Mouse (Mus musculus) heart, postnatal 0 days (tissue): ENCODE measurements at regions not wholly inside any gene's neighbourhood (a gene's known extent, or its start where the extent isn't known, plus 50 kb on each side); places are given as distances from the start of the nearest gene placed in this dataset.

ENCODE experiments used
- ATAC-seq: fragments of 200-750 bp; cut with Nextera tagmentation; 2 replicates; pipeline ENCODE4 v1.8.0; 2017; ENCODE audit warnings: low read depth, moderate number of reproducible peaks, moderate library complexity; ENCODE audit not compliant: insufficient read depth
- DNase-seq: peaks from one replicate; pipeline ENCODE4 v3.0.0-alpha.2; 2016; ENCODE audit warnings: low spot score
- H3K27ac ChIP-seq: fragments of 300-500 bp; sonication (generic); 2 replicates; pipeline ENCODE4 v1.5.1; 2014; ENCODE audit warnings: low read depth, mild to moderate bottlenecking
- H3K27me3 ChIP-seq: fragments of 300-500 bp; sonication (generic); 2 replicates; pipeline ENCODE4 v1.6.1; 2014; ENCODE audit warnings: low read length, mixed read lengths; ENCODE audit not compliant: control insufficient read depth, insufficient read depth
- H3K36me3 ChIP-seq: fragments of 300-500 bp; sonication (generic); replicated peaks from 2 replicates; pipeline ENCODE4 v1.6.1; 2014; ENCODE audit warnings: low read length, mixed read lengths; ENCODE audit not compliant: control insufficient read depth, insufficient read depth
- H3K4me1 ChIP-seq: fragments of 300-500 bp; sonication (generic); 2 replicates; pipeline ENCODE4 v1.6.1; 2014; ENCODE audit warnings: antibody characterized with exemption; ENCODE audit not compliant: control insufficient read depth, insufficient read depth
- H3K4me2 ChIP-seq: fragments of 300-500 bp; sonication (generic); 2 replicates; pipeline ENCODE4 v1.6.1; 2014; ENCODE audit warnings: low read depth, mild to moderate bottlenecking, low read length, moderate library complexity
- H3K4me3 ChIP-seq: fragments of 300-500 bp; sonication (generic); 2 replicates; pipeline ENCODE4 v1.5.1; 2014; ENCODE audit warnings: low read depth, low read length
- H3K9ac ChIP-seq: fragments of 300-500 bp; sonication (generic); replicated peaks from 2 replicates; pipeline ENCODE4 v1.6.1; 2014; ENCODE audit warnings: low read depth, low read length, mixed read lengths
- H3K9me3 ChIP-seq: fragments of 300-500 bp; sonication (generic); replicated peaks from 2 replicates; pipeline ENCODE4 v1.6.1; 2016; ENCODE audit warnings: low read length; ENCODE audit not compliant: control insufficient read depth
- CTCF ChIP-seq: IDR thresholded peaks from 2 replicates; pipeline ENCODE4 v1.5.1; 2016; ENCODE audit warnings: antibody characterized with exemption, control low read depth, low read depth
- EP300 ChIP-seq: IDR thresholded peaks from 2 replicates; pipeline ENCODE4 v1.6.1; 2016; ENCODE audit warnings: antibody characterized with exemption, low read depth
- WGBS: fragments of 180-500 bp; shearing (Covaris S2); extraction: QIAGEN DNeasy Blood & Tissue Kit; methylation state at CpG from one replicate; pipeline ENCODE4 v1.1.7; 2014; 5-methylcytosine and 5-hydroxymethylcytosine counted together

DNA sequence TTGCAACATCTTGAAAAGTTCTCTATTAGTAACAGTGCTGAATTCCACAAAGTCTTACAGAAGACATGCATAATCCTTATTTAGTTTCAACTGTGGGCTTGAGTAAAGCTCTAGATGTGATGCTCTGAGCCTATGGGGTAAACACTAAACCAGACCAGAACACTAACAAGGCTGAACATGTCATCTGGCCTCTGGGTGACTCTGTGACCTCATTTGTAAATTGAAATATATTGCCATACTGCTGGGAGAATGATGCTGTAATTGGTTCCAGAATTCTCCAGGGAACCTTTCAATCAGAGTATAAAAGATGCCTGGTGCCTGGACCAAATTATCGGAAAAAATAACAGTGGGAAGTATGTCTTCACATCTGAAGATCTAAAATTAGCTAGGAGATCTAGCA is 309.9 kb upstream of the Megf9 start:
- H3K9me3 ChIP-seq: no peaks in the 10 kb centered on the region
- H3K4me1 ChIP-seq: no peaks in the 10 kb centered on the region
- no peaks in the 10 kb centered on the region for H3K36me3 ChIP-seq
- TF ChIP-seq EP300: no peak
- no peak for TF ChIP-seq CTCF
- no peak overlapping the region for H3K4me2 ChIP-seq
- H3K9ac ChIP-seq: no peak overlapping the region
- no peak for DNase-seq
- ATAC-seq: no peak
- no peaks in the 10 kb centered on the region for H3K27me3 ChIP-seq
- 53% methylated on average over 1 of the region's 1 CpGs for WGBS
- H3K27ac ChIP-seq: no peak overlapping the region
- no peak overlapping the region for H3K4me3 ChIP-seq

DNA sequence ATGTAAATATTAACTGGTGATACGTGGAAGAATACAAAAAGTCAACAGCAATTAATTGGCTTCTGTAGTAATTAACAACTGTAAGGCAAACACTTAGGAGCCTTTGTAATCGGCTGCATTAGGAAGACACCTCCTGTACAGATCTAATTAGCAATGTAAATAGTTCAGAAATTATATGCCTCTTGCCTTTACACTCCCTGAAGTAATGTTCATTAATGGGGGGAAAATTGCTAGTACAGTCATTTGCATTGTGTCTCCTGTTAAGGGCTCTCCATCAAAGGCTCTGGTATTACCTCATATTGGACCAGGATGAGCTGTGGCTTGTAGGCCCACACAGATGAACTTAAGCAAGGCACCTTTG is 276.1 kb upstream of the Megf9 start:
- 0 out of 2 replicates have a peak, but pooled peaks cover 4% of the 10 kb centered on the region for H3K9me3 ChIP-seq
- H3K36me3 ChIP-seq: no peaks in the 10 kb centered on the region
- H3K27ac ChIP-seq: no peak overlapping the region
- ATAC-seq: no peak
- no peaks in the 10 kb centered on the region for H3K4me1 ChIP-seq
- H3K9ac ChIP-seq: no peak overlapping the region
- DNase-seq: no peak
- 64% methylated on average over 2 of the region's 2 CpGs for WGBS
- H3K27me3 ChIP-seq: no peaks in the 10 kb centered on the region
- no peak for TF ChIP-seq CTCF
- no peak for TF ChIP-seq EP300
- H3K4me3 ChIP-seq: no peak overlapping the region
- H3K4me2 ChIP-seq: no peak overlapping the region

DNA sequence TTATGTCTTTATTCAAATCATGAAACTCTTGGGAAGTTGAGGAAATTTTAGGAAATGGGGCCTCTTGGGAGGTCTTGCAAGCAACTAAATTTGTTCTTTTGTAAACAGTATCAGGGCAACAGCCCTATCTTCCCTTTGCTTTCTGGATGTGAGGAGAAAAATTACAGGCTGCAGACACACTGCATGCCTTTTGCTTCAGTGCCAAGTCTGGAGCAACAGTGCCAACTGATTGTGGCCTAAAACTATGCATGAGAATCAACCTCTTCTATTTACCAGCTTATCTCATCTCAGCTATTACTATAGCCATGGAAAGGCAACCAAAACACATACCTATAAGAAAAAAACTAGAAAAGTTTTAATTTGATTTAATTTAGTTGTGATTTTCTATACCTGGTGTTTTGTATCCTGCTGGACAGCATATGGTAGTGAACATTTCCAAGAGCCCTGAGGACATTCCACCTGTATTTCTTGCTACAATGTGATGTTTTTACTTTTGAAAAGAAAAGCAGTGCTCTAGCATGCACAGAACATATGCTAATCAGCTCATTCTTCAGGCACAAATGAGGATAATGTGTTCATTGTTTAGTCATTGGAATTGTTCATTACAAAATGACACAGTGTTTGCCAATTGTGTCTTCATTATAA is 275.6 kb upstream of the Megf9 start:
- TF ChIP-seq EP300: no peak
- Histone ChIP-seq H3K9ac (no peak overlapping the region), H3K4me2 (no peak overlapping the region), H3K4me3 (no peak overlapping the region), H3K4me1 (no peaks in the 10 kb centered on the region), H3K9me3 (no peaks in the 10 kb centered on the region), H3K27ac (no peak overlapping the region), H3K27me3 (no peaks in the 10 kb centered on the region), H3K36me3 (no peaks in the 10 kb centered on the region)
- DNase-seq (no peak), ATAC-seq (no peak)

DNA sequence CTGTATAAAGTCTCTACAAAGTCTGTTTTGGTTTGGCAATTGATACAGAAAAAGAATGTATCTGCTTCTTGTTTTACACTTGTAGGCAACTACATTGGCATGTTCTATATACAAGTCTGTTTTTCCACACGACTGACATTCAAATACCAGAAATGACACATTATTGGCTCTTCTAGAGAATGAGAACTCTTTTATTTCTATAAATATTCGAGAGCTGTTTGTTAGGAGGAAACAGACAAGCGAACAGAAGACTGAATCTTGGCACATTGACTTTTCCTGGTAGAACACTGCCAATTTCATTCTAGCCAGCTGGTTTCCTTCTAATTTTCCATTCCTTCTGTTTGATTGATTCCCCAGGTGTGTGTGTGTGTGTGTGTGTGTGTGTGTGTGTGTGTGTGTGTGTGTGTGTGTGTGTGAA is 270.1 kb upstream of the Megf9 start:
- Histone ChIP-seq H3K27ac (no peak overlapping the region), H3K9ac (no peak overlapping the region), H3K4me3 (no peak overlapping the region), H3K4me2 (no peak overlapping the region), H3K36me3 (no peaks in the 10 kb centered on the region), H3K27me3 (no peaks in the 10 kb centered on the region), H3K9me3 (no peaks in the 10 kb centered on the region), H3K4me1 (no peaks in the 10 kb centered on the region)
- ATAC-seq (no peak), DNase-seq (no peak)
- no peak for TF ChIP-seq EP300
- no peak for TF ChIP-seq CTCF
- WGBS: 39% methylated on average over 3 of the region's 3 CpGs

DNA sequence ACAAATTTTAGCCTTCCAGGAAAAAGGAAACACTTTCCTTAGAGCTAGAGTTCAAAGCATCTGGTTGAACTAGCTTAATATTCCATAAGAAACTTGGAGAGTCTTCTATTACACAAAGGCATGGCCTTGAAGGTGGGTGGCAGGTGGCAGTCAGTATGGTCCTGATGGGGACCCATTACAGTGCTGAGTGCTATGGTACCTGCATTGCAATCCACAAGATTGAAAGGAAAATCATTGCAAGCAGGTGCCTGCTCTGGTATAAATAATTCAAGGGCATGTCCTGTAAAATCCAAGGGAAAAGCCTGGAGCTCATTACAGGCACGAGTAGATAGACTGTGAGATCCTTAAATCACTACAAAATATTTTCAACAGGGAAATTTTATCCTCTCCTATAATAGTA is 263.7 kb upstream of the Megf9 start:
- Histone ChIP-seq H3K36me3 (no peaks in the 10 kb centered on the region), H3K9me3 (no peaks in the 10 kb centered on the region), H3K27me3 (no peaks in the 10 kb centered on the region), H3K4me3 (no peak overlapping the region), H3K9ac (no peak overlapping the region), H3K27ac (no peak overlapping the region), H3K4me2 (no peak overlapping the region), H3K4me1 (no peaks in the 10 kb centered on the region)
- WGBS: 22% methylated on average over 1 of the region's 1 CpGs
- TF ChIP-seq CTCF: no peak
- no peak for TF ChIP-seq EP300
- DNase-seq (no peak), ATAC-seq (no peak)

DNA sequence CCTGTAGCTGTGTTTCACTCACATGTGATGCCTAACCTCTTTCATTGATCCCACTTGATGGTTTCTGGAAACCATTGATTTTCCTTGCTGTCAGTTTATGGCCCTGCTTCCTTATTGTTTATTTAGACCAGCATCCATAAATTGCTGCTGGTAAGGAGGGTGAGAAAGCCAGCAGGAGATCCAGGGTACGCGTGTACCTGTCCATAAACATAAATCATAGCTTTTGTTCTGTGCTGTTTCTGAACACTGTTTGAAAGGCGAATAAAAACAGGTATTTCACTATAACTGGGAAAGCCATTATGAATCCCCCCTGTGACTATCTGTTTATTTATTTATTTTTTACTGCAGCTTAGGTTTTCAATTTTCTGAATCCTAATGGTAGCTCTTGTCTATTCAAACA is 263.1 kb upstream of the Megf9 start:
- 71% methylated on average over 3 of the region's 3 CpGs for WGBS

More for the DNA sequence above, 263.1 kb upstream of the Megf9 start:
- TF ChIP-seq CTCF: no peak
- no peak for TF ChIP-seq EP300
- no peak for DNase-seq
- Histone ChIP-seq H3K9ac (no peak overlapping the region), H3K36me3 (no peaks in the 10 kb centered on the region), H3K27ac (no peak overlapping the region), H3K9me3 (no peaks in the 10 kb centered on the region), H3K27me3 (no peaks in the 10 kb centered on the region), H3K4me3 (no peak overlapping the region), H3K4me2 (no peak overlapping the region), H3K4me1 (no peaks in the 10 kb centered on the region)
- no peak for ATAC-seq
